Mouse (Mus musculus) yolk sac, embryonic 10.5 days (tissue): ENCODE results near the gene Ctnnbl1.
A peak's percentile ranks its signal among the peaks of the same experiment; 100 is the strongest.

Experiments used
- DNase-seq: peaks from one replicate; pipeline ENCODE4 v3.0.0-alpha.2; 2017; ENCODE audit warnings: low spot score

The Ctnnbl1 gene

DNA sequence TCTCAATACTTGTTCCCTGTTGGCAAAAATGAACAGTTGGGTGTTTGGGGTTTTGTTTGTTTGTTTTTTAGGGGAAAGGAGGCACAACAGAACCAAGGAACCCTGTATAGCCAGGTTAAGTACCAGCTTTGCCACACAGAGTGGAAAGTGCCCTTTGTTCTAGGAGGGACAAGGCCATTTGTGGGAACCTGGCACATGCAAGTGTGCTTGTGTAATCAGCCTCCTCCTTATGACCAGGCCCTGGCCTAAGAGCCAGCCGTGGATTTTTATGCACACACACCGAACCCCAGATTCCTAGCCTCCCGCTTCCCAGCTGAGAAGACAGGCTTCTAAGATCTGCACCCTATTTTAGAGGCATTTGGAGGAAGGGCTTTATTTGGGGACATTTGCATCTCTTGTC lies 140.2 kb downstream of the Ctnnbl1 start:
- no peak for DNase-seq

DNA sequence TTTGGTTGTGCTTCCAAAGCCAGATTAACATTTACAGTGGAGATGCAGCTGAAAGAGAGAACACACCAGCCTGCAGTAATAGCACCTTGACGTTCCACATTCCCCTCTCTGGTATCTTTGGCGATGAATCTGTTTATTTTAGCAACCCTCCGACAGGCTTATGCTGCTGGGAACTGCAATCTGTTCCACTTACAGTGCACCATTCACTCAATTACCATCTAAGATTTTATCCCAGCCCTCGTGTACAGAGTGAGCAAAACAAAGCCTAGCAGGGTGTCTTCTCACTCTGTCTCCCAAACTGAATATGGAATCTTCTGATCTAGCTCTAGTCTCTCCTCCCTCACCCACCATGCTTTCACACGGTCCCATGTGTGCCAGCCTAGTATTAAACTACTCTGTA lies 140.8 kb downstream of the Ctnnbl1 start:
- no peak for DNase-seq

DNA sequence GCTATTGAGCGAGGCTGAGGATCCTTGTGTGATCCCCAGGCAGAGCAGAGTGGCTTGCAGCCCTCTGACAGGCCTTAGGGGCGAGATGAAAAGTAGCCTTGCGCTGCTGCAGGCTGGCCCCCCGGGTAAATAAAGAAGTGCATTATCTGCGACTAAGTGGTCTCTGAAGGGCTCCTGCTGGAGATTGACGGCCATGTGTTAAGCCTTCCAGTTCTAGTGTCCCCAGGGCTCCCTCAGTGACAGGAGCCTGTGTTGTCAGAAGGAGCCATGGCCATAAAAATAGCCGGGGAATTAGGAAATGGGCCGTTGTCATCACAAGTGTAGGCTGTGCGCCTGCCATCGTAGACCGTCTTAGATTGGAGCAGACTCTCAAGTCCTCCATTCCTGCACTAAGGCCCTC lies 144.7 kb downstream of the Ctnnbl1 start:
- no peak for DNase-seq

DNA sequence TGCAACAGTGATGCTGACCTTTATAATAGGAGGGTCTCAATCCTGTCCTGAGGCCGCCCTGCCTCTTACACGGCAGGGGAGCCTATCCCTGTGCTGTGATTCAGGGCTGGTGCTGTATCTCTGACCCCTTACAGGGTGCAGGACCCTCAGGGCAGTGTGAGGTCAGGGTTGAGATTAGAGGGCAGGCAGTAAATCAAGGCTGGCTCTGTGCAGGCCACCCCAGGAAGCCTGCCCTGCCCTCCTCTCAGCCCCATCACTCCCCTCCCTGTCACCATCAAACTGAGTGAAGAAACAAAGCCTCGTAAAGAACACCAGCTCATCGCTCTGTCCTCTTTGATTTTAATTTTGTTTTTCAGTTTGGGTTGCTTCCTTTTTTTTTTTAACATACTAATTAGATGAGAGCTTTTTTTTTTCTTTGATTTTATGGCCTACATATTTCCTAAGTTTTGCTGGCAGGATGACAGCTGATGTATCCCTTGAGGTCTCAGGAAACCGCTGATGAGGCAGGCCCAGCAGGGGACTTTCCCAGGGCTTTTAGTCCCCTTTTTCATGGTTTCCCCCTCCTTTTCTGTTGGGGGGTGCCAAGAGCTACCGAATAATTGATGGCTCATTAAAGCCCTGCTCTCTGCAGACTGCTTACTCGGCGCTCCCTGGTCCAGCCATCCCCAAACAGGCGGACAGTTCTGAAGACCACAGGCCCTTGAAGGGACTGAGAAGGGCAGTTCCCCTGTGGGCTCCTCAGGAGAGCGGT lies 150.2 kb downstream of the Ctnnbl1 start:
- peak; percentile 61 for DNase-seq

DNA sequence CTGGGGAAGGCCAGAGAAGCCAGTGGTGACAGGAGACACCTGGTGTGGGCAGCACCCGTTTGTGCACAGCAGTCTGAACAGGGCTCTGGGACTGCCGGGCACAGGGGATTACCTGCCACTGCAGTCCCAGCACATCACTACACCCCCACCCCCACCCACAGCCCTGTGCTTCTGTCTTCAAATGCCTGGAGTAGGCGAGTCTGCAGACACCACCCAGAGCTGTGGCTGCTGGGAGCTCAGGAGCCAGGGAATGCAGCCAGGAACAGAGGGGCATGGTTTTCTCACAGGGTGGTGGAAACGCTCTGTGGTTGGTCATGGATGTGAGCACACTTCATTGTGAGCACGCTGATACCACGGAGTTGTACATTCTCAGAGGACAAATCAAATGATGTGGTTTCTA lies 154.0 kb downstream of the Ctnnbl1 start:
- no peak for DNase-seq

DNA sequence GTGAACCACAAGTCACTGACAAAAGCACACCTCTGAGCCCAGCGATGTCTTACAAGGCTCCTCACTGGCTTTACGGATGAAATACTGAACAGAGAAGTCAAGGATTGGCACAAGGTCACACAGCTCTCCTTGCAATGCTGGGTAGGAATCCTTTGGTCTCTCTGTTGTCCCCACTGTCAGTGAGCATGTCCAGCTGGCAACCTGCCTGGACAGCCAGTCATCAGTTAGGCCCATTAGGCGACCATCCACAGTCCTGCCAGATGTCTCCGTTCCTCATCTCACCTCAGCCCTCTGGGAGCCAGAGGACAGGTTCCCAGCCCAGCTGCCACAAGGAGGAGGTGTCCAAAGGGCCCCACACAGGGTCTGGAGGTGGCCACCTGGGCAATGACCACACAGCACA lies 159.9 kb downstream of the Ctnnbl1 start:
- no peak for DNase-seq

DNA sequence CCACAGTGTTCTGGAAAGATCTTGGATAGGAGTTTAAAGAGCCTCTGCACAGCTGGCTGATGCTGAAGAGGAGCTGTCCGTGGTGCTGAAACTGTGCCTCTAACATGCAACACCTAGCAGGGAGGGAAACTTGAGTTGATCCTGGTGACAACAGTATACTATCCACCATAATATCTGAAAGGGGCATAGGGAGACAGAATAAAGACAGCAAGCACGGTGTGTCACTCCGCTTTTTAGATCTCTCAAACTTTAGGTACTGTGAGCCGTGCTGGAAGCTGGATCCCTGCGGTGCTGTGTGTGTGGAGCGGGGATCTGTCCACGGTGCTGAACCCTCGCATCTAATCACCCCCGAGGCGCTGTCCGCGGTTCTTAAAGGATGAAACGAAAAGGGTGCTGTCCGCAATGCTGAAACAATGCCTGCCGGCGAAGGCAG lies 176.0 kb downstream of the Ctnnbl1 start:
- DNase-seq = peak; percentile 86

DNA sequence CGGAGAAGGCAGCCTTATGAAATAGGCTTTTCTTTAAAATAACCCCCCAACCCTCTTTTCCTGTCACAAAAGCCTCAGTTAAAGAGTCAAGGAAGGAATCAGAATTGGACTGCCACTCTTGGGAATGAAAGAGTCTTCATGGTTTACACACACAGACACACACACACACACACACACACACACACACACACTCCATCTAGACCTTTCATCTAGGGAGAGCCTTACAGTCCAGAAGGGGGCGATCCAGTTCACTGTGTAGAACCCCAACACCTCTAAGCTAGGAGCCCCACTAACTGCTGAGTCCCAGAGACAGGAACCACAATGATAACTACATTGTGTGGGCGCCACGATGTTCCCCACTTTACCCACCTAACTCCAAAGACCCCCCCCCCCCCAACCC lies 176.5 kb downstream of the Ctnnbl1 start:
- no peak for DNase-seq

DNA sequence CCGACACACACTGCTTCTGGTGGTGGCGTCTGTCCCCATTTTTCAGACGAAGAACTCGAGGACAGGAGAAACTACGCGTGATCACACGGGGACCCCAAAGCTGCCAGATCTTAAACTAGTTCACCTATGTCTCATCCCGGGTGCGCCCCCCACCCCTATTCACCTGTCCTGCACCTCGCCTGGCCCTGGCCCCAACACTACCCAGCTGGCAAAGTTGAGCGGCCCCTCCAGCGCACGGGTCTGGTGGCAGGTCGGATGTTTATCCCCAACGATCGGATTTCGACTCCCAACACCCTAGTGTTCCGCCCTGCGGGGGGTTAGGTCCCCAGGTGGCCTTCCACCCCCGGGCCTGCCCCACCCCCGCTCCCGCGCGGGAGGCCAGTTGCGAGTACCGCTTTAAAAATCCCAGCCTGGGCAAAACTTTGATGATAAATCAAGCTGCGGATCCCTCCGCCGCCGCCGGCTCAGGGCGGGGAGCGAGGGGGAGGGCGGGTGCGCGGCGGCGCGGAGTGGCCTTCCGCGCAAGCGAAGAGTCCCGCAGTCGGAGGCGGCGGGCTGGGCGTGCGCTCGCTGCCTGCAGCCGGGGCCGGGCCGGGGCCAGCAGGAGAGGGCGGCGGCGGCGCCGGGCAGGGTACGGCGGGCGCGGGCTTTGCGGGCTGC lies 177.0 kb downstream of the Ctnnbl1 start, which contains the start of gene Vstm2l:
Gene Vstm2l (plus strand): TSS at position 549 of the 660 bp plus-strand sequence.
- no peak for DNase-seq

DNA sequence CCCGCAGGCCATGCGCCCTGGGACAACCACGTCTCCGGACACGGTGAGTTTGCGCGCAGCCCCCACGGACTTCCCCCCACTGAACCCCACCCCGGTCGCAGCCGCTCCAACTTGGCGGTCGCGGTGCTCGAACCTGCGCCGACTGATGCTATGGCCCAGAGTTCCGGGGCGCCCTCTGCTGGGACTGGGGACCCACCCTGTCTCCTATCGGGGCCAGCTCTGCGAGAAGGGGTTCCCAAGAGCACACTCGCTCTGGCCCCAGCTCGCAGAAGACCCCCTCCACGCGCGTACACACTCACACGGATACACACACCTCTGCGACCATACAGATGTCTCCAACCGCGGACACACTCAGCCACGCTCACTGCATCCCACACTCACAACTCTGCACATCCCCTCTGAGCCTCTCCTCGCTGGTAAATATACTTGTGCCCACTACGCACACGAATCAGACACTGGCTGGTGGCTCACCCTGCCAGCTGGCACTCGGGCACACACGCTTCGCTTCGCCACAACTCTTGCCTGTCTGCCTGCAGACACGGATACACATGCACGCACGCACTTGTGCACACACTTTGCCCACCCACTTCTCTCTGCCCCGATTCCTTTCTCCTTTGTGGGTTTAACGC lies 177.8 kb downstream of the Ctnnbl1 start:
- DNase-seq = no peak

DNA sequence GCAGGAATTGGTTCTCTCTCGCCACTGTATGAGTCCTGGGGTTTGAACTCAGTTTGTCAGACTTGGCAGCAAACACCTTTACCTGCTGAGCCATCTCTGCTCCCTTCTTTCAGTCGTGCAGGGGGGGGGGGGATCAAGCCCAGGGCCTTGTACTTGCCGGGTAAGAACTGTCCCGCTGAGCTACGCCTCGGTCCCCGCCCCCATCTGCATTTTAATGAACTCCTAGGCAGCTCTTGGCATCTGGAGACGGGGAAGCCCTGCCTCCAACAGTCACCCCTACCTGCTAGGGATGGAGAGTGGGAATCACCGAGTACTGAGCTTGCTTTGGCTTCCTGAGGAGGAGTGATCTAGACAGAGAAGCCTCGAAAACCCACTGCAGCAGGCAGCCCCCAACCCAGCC lies 181.3 kb downstream of the Ctnnbl1 start:
- DNase-seq = no peak

DNA sequence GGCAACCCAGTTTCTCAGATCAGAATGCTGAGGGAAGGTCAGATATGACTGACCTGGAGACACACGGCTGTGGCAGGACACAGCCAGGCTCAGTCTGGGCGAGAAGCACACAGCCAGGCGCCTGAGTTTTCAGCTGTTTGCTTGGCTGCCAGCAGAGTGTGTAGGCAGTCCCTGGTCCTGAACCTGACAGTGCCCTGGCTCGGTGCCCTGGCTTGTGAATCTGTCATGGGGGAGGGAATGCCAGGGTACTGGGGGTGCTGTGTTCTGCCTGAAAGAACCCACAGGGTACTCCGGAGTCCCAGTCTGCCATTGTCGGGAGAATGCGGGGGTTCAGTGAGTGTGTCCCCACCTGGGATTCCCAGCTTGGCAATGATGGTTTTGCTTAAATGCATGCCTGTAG lies 184.3 kb downstream of the Ctnnbl1 start:
- no peak for DNase-seq

DNA sequence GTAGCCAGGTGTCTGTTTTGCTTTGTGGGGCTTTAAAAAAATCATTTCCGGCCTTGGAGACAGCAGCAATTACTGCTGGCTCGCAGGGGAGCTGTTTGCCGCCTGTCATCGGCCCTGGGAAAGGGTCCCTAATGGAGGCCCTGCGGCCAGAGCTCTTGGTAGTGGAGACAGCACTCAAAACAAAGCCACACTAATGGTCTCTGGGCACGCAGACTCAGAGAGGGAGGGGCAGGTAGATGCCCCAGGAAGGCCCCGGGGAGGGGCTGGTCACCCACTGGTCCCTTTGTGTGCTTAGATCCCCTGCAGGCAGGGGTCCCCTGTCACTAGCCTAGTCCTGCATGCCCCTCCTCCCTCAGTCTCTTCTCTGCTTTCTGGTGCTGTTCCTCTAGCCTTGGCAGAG lies 186.2 kb downstream of the Ctnnbl1 start:
- no peak for DNase-seq

DNA sequence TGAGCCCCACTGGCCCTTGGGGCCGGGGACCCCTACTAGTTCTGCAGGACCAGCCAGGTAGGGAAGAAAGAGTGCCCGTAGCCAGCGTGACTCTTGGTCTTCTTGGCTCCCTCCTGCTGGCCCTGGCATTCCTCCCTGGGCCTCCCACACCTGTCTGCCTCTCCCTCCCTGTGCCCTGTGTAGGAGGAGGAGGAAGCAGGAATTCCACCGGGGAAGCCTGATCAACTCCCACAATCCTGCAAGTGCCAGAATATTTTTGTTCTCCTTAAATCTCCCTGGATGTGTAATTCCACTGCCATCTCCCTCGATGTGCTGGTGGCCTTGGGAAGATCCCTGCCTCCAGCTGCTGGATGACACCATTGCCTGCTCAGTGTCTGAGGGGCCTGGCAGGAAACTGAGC lies 187.3 kb downstream of the Ctnnbl1 start:
- no peak for DNase-seq

DNA sequence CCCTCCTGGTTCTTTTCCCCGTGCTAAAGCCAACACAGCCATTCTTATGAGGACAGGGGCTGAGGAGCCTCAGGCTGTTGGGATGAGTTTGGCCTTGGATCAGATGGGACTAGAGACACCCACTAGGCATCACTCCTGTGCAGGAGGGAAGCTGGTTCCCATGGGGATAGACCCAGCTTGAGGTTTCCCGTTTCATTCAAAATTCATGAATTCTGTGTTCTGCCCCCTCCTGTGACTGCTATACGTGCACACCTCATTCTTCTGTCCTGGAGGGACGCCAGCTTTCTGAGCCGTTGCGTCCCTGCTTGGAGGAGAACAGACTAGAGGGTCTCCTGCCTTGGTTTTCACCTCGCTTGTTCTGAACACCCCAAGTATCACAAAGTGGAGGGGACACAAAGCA lies 189.3 kb downstream of the Ctnnbl1 start:
- no peak for DNase-seq

DNA sequence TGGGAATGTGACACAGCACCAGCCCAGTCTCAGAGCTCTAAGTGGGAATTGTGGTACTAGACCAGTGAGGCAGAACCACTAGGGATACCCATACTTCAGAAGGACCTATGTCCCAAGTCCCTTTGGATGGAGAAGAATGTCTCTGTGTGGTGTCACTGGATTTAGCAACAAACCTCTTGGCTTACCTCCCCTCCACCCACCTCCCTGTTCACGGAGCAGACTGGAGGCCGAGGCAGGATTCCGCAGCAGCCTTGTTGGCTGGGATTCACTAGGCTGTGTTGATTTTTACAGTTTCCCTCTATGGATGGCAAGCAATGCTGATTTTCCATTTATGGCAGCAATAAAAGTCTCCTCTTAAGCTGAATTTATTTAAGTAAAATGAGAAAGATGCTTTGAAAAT lies 189.7 kb downstream of the Ctnnbl1 start:
- no peak for DNase-seq

DNA sequence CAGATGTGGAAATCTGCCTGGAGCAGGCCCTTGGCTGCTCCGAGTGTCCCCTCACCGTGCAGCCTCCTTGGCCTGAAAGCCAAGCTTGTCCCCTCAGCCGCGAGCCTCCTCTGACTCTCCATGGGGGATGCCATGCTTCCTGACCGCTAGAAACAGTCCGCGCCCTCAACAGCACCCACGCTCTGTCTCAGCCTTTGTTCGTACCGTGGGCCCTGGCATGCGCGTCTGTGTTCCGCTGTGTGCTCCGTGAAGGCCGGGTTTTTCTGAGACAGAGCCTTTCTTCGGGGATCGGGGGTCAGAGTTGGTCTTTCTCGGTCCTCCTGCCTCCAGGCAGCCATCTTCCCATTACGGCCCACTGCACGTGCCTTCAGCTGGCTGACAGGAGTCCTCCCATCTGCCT lies 190.2 kb downstream of the Ctnnbl1 start:
- no peak for DNase-seq

DNA sequence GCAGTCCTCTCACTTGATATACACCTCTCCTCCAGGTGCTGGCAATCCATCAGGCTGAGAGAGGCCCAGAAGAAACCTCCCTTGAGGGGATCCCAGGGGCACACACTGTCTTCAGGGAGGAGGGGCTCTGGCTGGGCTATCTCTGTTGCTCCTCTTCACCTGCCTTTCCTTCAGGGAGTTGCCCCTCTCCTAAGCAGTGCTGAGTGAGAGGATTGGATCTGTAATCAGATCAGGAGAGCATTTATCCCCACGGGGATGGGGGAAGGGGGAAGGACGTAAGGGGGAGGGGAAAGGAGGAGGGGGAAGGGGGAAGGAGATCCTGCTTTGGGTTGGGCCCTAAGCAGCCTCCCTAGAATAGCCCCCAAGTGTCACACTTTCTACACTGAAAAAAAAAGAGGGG lies 190.6 kb downstream of the Ctnnbl1 start:
- no peak for DNase-seq

DNA sequence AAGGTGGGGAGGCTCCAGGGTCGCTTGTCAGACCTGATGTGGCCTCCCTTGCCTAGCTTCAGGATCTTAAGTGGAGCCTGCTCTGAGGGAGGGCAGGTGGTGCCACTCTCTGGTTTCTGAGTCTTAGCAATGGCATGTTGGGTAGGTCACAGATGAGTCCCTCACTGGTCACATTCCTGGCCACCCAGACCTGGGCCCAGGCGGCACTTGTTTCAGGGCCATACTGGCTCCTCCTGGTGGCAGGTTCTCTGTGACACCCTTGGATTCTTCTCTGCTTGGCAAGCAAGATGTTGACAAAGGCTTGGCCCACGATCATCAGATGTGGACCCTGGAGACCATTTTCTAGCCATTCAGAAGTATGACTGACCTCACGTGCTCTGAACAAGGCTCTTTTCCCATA lies 195.5 kb downstream of the Ctnnbl1 start:
- DNase-seq = no peak

DNA sequence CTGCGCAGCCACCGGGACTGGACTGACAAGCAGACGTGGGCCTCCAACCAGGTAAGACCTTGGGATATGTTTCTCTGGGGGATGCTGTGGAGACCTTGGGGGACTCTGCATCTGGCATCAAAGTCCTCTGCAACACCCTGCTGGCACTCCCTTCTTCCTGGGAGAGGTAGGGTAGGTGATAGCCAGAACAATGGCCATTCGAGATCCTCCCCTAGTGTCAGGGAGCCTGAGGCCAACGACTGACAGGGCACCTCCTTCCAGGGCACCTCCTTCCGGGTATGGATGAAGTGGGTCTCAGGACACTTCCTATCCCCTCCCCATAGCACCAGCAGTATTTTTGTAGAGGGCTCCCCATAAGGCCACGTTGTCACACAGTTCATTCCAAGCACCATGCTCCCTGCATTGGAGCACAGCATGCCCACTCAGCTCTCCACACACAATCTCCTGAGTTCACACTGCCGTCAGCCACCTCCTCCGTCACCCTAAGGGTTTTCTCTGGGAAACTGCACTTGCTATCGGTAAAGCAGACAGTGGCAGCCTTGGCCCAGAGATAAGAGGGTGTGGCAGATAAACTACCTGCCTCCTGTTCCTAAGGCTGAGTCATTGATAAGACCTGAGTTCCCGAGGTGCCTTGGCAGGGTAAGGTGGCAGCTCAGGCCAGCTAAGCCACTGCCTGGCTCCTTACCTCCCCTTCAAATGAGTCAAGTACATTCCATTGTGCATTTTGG lies 198.4 kb downstream of the Ctnnbl1 start:
- DNase-seq = no peak

DNA sequence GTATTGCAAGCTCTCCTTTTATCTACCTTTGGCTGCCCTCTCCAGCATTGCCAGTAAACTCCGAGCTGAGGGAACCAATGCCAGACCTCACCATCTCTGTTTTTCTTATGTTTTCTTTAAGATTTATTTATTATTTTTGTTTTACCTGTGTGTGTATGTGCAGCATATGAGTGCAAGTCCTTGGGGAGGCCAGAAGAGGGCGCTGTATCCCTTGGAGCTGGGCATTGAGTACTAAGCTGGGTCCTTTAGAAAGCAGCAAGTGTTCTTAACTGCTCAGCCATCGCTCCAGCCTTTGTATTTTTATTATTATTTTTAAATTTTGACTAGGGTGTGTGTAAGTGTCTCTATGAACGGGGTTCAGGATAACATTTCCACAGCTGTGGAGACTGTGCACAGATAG lies 199.5 kb downstream of the Ctnnbl1 start:
- DNase-seq = no peak

DNA sequence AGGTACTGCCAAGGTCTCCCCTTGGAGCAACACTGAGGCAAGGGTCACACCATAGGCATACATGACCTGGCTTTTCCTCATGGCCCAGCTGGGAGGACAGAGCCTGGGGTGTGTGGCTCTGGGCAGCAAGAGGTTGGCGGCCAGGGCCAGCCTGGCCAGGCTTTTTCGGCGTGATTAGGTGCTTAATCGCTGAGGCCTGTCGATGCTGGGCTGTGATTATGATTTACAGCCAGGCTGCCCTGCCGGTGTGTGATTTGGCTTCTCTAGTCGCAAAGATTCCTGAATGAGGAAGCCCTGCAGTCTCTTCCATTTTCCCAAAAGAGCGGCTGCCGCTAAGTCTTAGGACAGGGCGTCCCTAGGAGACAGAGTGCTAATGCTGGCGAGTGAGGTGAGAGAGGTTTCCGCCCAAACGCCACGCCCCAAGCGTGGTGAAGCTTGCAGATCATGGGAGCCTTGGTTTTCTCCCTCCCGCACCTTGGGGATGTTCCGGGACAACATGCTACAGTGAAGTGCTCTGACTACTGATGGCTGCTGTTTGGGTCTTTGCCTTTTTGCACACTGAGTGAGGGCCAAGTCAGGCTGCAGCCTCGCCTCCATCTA lies 203.5 kb downstream of the Ctnnbl1 start:
- no peak for DNase-seq
